Mouse (Mus musculus) intestine, embryonic 15.5 days (tissue): ENCODE data around the gene Akap5. TPM values are rescaled to one million over a fixed set of nuclear protein-coding genes. Genes with fewer than 3 reads are reported as not detected.

Experiments
- ATAC-seq: fragments of 200-750 bp; cut with Nextera tagmentation; 2 replicates; pipeline ENCODE4 v1.8.0; 2017; ENCODE audit warnings: moderate TSS enrichment, moderate library complexity
- H3K27ac ChIP-seq: fragments of 300-500 bp; sonication (generic); 2 replicates; pipeline ENCODE4 v1.5.1; 2015; ENCODE audit warnings: mild to moderate bottlenecking, inconsistent platforms
- H3K27me3 ChIP-seq: fragments of 300-500 bp; sonication (generic); replicated peaks from 2 replicates; pipeline ENCODE4 v1.6.1; 2015; ENCODE audit warnings: inconsistent platforms
- H3K36me3 ChIP-seq: fragments of 300-500 bp; sonication (generic); 2 replicates; pipeline ENCODE4 v1.6.1; 2015; ENCODE audit warnings: inconsistent platforms
- H3K4me1 ChIP-seq: fragments of 300-500 bp; sonication (generic); replicated peaks from 2 replicates; pipeline ENCODE4 v1.6.1; 2015; ENCODE audit warnings: inconsistent platforms
- H3K4me2 ChIP-seq: fragments of 300-500 bp; sonication (generic); replicated peaks from 2 replicates; pipeline ENCODE4 v1.6.1; 2015; ENCODE audit warnings: mild to moderate bottlenecking, inconsistent platforms
- H3K4me3 ChIP-seq: fragments of 300-500 bp; sonication (generic); replicated peaks from 2 replicates; pipeline ENCODE4 v1.5.1; 2015; ENCODE audit warnings: inconsistent platforms
- H3K9ac ChIP-seq: fragments of 300-500 bp; sonication (generic); 2 replicates; pipeline ENCODE4 v1.6.1; 2015; ENCODE audit warnings: inconsistent platforms
- H3K9me3 ChIP-seq: fragments of 300-500 bp; sonication (generic); 2 replicates; pipeline ENCODE4 v1.6.1; 2016; ENCODE audit warnings: inconsistent platforms
- WGBS: fragments of 180-500 bp; shearing (Covaris S2); methylation state at CpG from one replicate; pipeline ENCODE4 v1.1.7; 2015; 5-methylcytosine and 5-hydroxymethylcytosine counted together
- polyA plus RNA-seq: library from polyadenylated mRNA; unstranded; fragments of >200 nt; fragmentation: Nextera tagmentation; extraction: Ambion mirVana; gene quantifications from 2 replicates; pipeline ENCODE4 v1.2.1, GENCODE M21; 2015

Gene Akap5
- polyA plus RNA-seq, 1 experiment from 2014 or later, result 2.7 TPM

GRCm38 (mm10) chr12:76297830-76298229 is 26.9 kb upstream of the Akap5 start:
- Histone ChIP-seq H3K4me1 (no peaks in the 10 kb centered on the region), H3K27ac (no peak overlapping the region), H3K9ac (no peak overlapping the region), H3K36me3 (peaks cover 9% of the 10 kb centered on the region; the same call in 1 of the 2 replicates), H3K4me3 (no peak overlapping the region), H3K9me3 (no peaks in the 10 kb centered on the region), H3K4me2 (no peak overlapping the region), H3K27me3 (no peaks in the 10 kb centered on the region)
- no peak for ATAC-seq
- WGBS, result 82% methylated on average over 5 of the region's 5 CpGs

- no peak for ATAC-seq
- no peaks in the 10 kb centered on the region for H3K36me3 ChIP-seq
- WGBS, result 86% methylated on average over 9 of the region's 9 CpGs
Measured at GRCm38 (mm10) chr12:76299361-76299906, 25.3 kb upstream of the Akap5 start.

GRCm38 (mm10) chr12:76300367-76300766 is 24.3 kb upstream of the Akap5 start:
- no peak overlapping the region for H3K4me3 ChIP-seq
- no peaks in the 10 kb centered on the region for H3K27me3 ChIP-seq
- H3K27ac ChIP-seq, result no peak overlapping the region
- no peak for ATAC-seq
- no peaks in the 10 kb centered on the region for H3K4me1 ChIP-seq
- H3K9ac ChIP-seq, result no peak overlapping the region
- no peaks in the 10 kb centered on the region for H3K36me3 ChIP-seq
- WGBS, result 81% methylated on average over 10 of the region's 10 CpGs
- no peak overlapping the region for H3K4me2 ChIP-seq
- no peaks in the 10 kb centered on the region for H3K9me3 ChIP-seq

More at GRCm38 (mm10) chr12:76299361-76299906, 25.3 kb upstream of the Akap5 start:
- Histone ChIP-seq H3K4me1 (no peaks in the 10 kb centered on the region), H3K27me3 (no peaks in the 10 kb centered on the region), H3K27ac (no peak overlapping the region), H3K4me3 (no peak overlapping the region), H3K9me3 (no peaks in the 10 kb centered on the region), H3K4me2 (no peak overlapping the region), H3K9ac (no peak overlapping the region)

GRCm38 (mm10) chr12:76303474-76303873 is 21.2 kb upstream of the Akap5 start:
- no peaks in the 10 kb centered on the region; the same call in 1 of the 2 replicates for H3K36me3 ChIP-seq
- H3K4me1 ChIP-seq, result peaks cover 8% of the 10 kb centered on the region; the same call in 1 of the 2 replicates
- no peak for ATAC-seq
- H3K27ac ChIP-seq, result no peak overlapping the region
- no peak overlapping the region for H3K9ac ChIP-seq
- no peak overlapping the region for H3K4me3 ChIP-seq
- no peaks in the 10 kb centered on the region for H3K9me3 ChIP-seq
- 90% methylated on average over 11 of the region's 11 CpGs for WGBS
- no peak overlapping the region for H3K4me2 ChIP-seq
- no peaks in the 10 kb centered on the region for H3K27me3 ChIP-seq

- no peak overlapping the region for H3K27ac ChIP-seq
Measured at GRCm38 (mm10) chr12:76304199-76304598, 20.5 kb upstream of the Akap5 start.

GRCm38 (mm10) chr12:76305107-76305506 is 19.6 kb upstream of the Akap5 start:
- no peak overlapping the region for H3K4me2 ChIP-seq
- H3K27ac ChIP-seq, result no peak overlapping the region
- no peaks in the 10 kb centered on the region for H3K27me3 ChIP-seq
- no peak overlapping the region for H3K9ac ChIP-seq
- no peaks in the 10 kb centered on the region for H3K9me3 ChIP-seq
- ATAC-seq, result no peak
- H3K36me3 ChIP-seq, result no peaks in the 10 kb centered on the region; the same call in 1 of the 2 replicates
- peaks cover 8% of the 10 kb centered on the region; the same call in 1 of the 2 replicates for H3K4me1 ChIP-seq
- 90% methylated on average over 8 of the region's 8 CpGs for WGBS
- no peak overlapping the region for H3K4me3 ChIP-seq

More at GRCm38 (mm10) chr12:76304199-76304598, 20.5 kb upstream of the Akap5 start:
- Histone ChIP-seq H3K4me1 (peaks cover 8% of the 10 kb centered on the region; the same call in 1 of the 2 replicates), H3K36me3 (no peaks in the 10 kb centered on the region; the same call in 1 of the 2 replicates), H3K4me2 (no peak overlapping the region), H3K9ac (no peak overlapping the region), H3K27me3 (no peaks in the 10 kb centered on the region), H3K9me3 (no peaks in the 10 kb centered on the region), H3K4me3 (no peak overlapping the region)
- no peak for ATAC-seq
- WGBS, result 79% methylated on average over 4 of the region's 4 CpGs

GRCm38 (mm10) chr12:76306852-76307561 is 17.7 kb upstream of the Akap5 start:
- Histone ChIP-seq H3K36me3 (no peaks in the 10 kb centered on the region; the same call in 1 of the 2 replicates), H3K9ac (no peak overlapping the region), H3K27me3 (no peaks in the 10 kb centered on the region), H3K4me2 (no peak overlapping the region), H3K4me3 (no peak overlapping the region), H3K27ac (peak overlapping the region; percentile 49), H3K9me3 (no peaks in the 10 kb centered on the region), H3K4me1 (peaks cover 13% of the 10 kb centered on the region; the same call in 1 of the 2 replicates)
- WGBS, result 74% methylated on average over 9 of the region's 9 CpGs
- ATAC-seq, result no peak

- H3K4me2 ChIP-seq, result no peak overlapping the region
- no peak overlapping the region for H3K4me3 ChIP-seq
- H3K9ac ChIP-seq, result no peak overlapping the region
- peak overlapping the region; percentile 66 for H3K27ac ChIP-seq
- ATAC-seq, result peak; percentile 63
- H3K9me3 ChIP-seq, result no peaks in the 10 kb centered on the region
- no peaks in the 10 kb centered on the region; the same call in 1 of the 2 replicates for H3K36me3 ChIP-seq
- no peaks in the 10 kb centered on the region for H3K27me3 ChIP-seq
- WGBS, result 29% methylated on average over 9 of the region's 9 CpGs
- peaks cover 13% of the 10 kb centered on the region; the same call in 1 of the 2 replicates for H3K4me1 ChIP-seq
Measured at GRCm38 (mm10) chr12:76307964-76308363, 16.7 kb upstream of the Akap5 start.

- Histone ChIP-seq H3K36me3 (no peaks in the 10 kb centered on the region; the same call in 1 of the 2 replicates), H3K4me3 (no peak overlapping the region), H3K27ac (peak overlapping the region; percentile 66), H3K27me3 (no peaks in the 10 kb centered on the region), H3K9me3 (no peaks in the 10 kb centered on the region), H3K9ac (no peak overlapping the region), H3K4me1 (peaks cover 13% of the 10 kb centered on the region; the same call in 1 of the 2 replicates), H3K4me2 (no peak overlapping the region)
- 80% methylated on average over 5 of the region's 5 CpGs for WGBS
- ATAC-seq, result no peak
Measured at GRCm38 (mm10) chr12:76308436-76308835, 16.3 kb upstream of the Akap5 start.

GRCm38 (mm10) chr12:76310007-76310406 is 14.7 kb upstream of the Akap5 start:
- H3K4me1 ChIP-seq, result peaks cover 13% of the 10 kb centered on the region; the same call in 1 of the 2 replicates
- H3K9me3 ChIP-seq, result no peaks in the 10 kb centered on the region
- ATAC-seq, result no peak
- no peak overlapping the region for H3K4me3 ChIP-seq
- no peak overlapping the region for H3K27ac ChIP-seq
- H3K9ac ChIP-seq, result no peak overlapping the region
- no peaks in the 10 kb centered on the region for H3K27me3 ChIP-seq
- WGBS, result 62% methylated on average over 6 of the region's 6 CpGs
- H3K4me2 ChIP-seq, result no peak overlapping the region
- H3K36me3 ChIP-seq, result no peaks in the 10 kb centered on the region; the same call in 1 of the 2 replicates

GRCm38 (mm10) chr12:76310633-76311032 is 14.1 kb upstream of the Akap5 start:
- ATAC-seq, result no peak
- H3K36me3 ChIP-seq, result no peaks in the 10 kb centered on the region; the same call in 1 of the 2 replicates
- WGBS, result 57% methylated on average over 6 of the region's 6 CpGs
- H3K27me3 ChIP-seq, result no peaks in the 10 kb centered on the region
- no peak overlapping the region for H3K4me2 ChIP-seq
- H3K27ac ChIP-seq, result no peak overlapping the region
- H3K9ac ChIP-seq, result no peak overlapping the region
- no peaks in the 10 kb centered on the region for H3K9me3 ChIP-seq
- no peak overlapping the region for H3K4me3 ChIP-seq
- peaks cover 13% of the 10 kb centered on the region; the same call in 1 of the 2 replicates for H3K4me1 ChIP-seq

- 87% methylated on average over 9 of the region's 9 CpGs for WGBS
- Histone ChIP-seq H3K4me1 (peaks cover 13% of the 10 kb centered on the region; the same call in 1 of the 2 replicates), H3K4me2 (no peak overlapping the region), H3K4me3 (no peak overlapping the region), H3K36me3 (no peaks in the 10 kb centered on the region; the same call in 1 of the 2 replicates), H3K9me3 (no peaks in the 10 kb centered on the region), H3K27me3 (no peaks in the 10 kb centered on the region), H3K9ac (no peak overlapping the region), H3K27ac (0 out of 2 replicates have a peak overlapping the region, but pooled peaks have one; percentile 20)
- ATAC-seq, result no peak
Measured at GRCm38 (mm10) chr12:76311227-76311626, 13.5 kb upstream of the Akap5 start.
